Mouse (Mus musculus) liver, postnatal 0 days (tissue): ENCODE measurements around the gene Comp.

Experiments used
- CTCF ChIP-seq: sonication (generic); IDR thresholded peaks from 2 replicates; pipeline ENCODE4 v1.5.1; 2016; ENCODE audit warnings: antibody characterized with exemption, low read depth
- EP300 ChIP-seq: IDR thresholded peaks from 2 replicates; pipeline ENCODE4 v1.6.1; 2016; ENCODE audit warnings: antibody characterized with exemption, low read depth, mild to moderate bottlenecking

GRCm38 (mm10) chr8:70431213-70431612 lies 57.9 kb downstream of the Comp start:
- no peak for TF ChIP-seq CTCF
- TF ChIP-seq EP300: no peak
